Mouse (Mus musculus): ENCODE data around the gene Polr2g. TPM values are rescaled to one million over a fixed set of nuclear protein-coding genes. Genes with fewer than 3 reads are reported as not detected.
"Not testable (repeated sequence)": the region's sequence is repeated elsewhere in the genome, so short reads cannot be mapped to it uniquely, and the experiment has no call there.

Polr2g gene
- total RNA-seq (2021): 100 to 1,000 TPM; 102 to 107 TPM

- peak; percentile 86 to 89 for DNase-seq (ENCODE audit: low spot score in 2 of 2)
- intact Hi-C loops (cut with DNase I): no loop called here
These were observed at the start of gene Polr2g for GRCm38 (mm10) chr19:8798264-8798946. TSS of gene Polr2g (minus strand) at chr19:8798577.

DNA sequence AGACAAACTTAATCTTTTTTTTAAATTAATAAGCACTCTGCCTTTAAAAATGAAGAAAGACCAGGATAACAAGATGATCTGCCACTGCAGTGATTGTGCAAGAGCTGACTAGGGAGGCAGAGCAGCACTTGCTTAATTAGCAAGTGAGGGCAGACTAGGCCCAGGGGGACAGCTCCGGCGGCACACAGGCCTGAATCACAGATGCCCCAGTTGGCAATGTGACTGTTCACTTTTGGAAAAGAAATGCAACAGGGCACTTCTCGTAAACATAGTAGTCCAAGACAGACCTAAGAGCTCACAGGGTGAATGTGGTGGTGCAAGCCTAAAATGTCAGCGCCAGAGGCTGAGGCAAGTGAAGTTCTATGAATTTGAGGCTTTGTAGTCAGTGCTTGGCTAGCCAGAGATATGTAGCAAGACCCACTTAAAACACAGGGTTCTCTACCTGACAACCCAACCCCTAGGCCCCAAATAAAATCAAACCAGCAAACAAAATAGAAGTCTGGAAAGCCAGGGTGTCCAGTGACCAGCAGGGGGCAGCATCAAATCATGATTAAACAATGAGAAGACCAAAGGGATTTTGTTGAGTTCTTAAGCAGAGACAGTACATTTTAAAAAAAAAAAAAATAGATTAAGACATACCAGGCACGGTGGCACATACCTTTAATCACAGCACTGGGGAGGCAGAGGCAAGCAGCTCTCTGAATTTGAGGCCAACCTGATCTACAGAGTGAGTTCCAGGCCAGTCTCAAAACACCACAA is 46.2 kb upstream of the Polr2g start:
- peak; percentile 62 to 75 for DNase-seq (ENCODE audit: low spot score in 2 of 2)
- intact Hi-C loops (cut with DNase I): loop anchor here (5.0 kb wide), 1 partner anchor 53 kb away; the partner anchor contains the start of gene Ganab

GRCm38 (mm10) chr19:8842961-8843360 is 44.6 kb upstream of the Polr2g start:
- no peak for DNase-seq (ENCODE audit: low spot score in 2 of 2)
- intact Hi-C loops (cut with DNase I): loop anchor here (5.0 kb wide), 1 partner anchor 54 kb away; the partner anchor contains the start of gene Ganab

- intact Hi-C loops (cut with DNase I): loop anchor here (5.0 kb wide), 1 partner anchor 56 kb away; the partner anchor contains the start of gene Ganab
- no peak for DNase-seq (ENCODE audit: low spot score in 2 of 2)
These were observed 42.6 kb upstream of the Polr2g start for GRCm38 (mm10) chr19:8841012-8841411.

DNA sequence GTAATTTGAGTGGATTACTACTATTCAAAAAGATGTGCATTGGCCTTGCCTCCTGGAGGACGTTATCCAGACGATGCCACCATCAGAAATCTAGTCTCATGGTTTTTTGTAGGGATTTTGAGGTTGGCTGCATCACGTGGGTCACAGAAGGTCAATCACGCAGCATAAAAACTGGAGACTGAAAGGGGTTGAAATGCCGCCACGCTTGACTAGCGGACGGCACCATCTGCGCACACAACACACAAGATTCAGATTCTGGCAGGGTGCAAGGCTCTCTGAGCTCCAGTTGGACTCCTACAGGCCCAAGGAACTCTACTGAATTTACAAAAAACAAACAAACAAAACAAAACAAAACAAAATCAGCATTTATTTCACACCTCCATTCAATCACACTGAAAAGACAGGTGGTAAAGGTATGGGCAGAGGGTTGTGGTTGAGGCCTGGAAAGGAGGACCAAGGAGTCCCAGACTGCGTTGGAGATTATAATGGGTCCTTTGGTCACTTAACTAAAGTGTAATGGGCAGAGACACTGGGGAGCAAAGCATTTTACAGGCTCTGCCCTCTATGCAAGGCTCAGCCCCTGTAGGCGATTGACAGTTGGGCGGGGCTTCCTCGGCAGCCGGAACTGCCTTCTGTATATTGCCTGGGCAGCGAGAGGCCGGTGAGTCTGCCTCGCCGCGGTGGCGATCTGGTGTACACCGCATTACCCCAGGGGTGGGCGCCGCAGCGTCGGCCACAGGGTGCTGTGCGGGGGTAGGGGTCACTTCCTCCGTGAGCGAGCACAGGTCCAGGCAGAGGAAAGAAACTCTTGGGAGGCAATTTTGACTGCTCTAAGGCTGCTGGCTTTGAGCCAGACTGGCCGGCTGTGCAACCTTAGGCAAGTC is 41.8 kb upstream of the Polr2g start:
- DNase-seq (ENCODE audit: low spot score in 2 of 2): peak; percentile 79
- intact Hi-C loops (cut with DNase I): loop anchor here (2.0 to 5.0 kb wide), 3 partner anchors 19 to 112 kb away; partner anchors contain the start of genes Ganab, Hnrnpul2 and Tut1

GRCm38 (mm10) chr19:8839103-8839907 is 40.9 kb upstream of the Polr2g start, which contains the start of gene Gng3:
TSS of gene Gng3 (minus strand) at chr19:8839194.
- intact Hi-C loops (cut with DNase I): loop anchor here (2.0 to 5.0 kb wide), 2 partner anchors 19 to 113 kb away; partner anchors contain the start of genes Hnrnpul2 and Tut1
- DNase-seq (ENCODE audit: low spot score in 2 of 2): peak; percentile 85 to 87

DNA sequence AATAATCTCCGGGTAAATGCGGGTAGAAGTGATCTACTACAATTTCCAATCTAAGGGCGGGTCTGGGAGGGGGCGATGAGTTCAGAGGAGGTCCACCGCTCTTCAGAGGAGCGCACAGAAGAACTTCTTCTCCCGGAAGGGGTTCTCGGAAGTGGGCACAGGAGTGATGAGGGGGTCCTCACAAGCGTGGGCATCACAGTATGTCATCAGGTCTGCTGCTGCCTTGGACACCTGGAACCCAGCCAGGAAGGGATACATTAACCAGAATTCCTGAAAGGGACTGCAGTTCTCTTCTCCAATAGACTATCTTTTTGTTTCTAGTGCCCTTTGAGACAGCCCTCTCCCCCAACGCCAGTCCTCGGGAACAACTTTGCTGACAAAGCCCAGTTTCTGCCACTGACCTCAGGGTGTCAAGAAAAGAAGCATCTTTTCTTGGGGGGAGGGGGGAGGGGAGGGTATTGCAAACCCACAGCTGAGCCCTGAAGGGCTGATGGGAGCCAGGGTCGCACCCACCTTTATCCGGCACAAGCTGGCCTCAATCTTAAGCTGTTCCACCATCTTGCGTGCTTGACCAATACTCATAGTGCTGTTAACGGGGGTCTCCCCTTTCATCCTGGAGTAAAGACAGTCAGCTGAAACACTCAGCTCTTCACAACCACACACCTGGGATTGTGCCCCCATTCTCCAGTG is 39.8 kb upstream of the Polr2g start:
- peak in 1 of 2 experiments; percentile 39 for DNase-seq (ENCODE audit: low spot score in 2 of 2)
- intact Hi-C loops (cut with DNase I): loop anchor here (2.0 to 5.0 kb wide), 2 partner anchors 17 to 114 kb away; partner anchors contain the start of genes Hnrnpul2 and Tut1

DNA sequence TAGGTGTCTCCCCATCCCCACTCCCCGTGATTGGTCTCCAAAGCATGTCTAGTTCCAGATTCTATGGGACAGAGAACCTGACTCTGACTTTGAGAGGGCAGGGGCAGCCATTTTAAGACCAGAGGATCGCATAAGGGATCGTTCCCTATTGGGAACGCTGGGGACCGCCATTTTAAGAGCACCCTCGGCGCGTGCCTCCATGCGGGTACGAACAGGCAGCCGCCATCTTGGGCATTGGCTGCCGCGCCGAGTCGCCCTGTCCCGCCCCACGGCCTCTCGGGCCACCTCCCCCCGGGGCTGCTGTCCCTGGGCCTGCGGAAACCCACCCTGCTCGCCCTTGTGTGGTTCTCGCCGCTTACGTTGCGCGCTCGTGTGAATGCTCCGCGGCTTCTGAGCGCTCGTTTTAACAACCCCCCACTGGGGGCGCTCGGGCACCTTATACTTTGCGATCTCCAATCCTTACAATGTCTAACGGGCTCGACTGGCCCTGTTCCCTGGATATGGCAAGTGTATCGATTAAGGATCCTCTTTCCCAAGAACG is 38.9 kb upstream of the Polr2g start, which contains the start of gene Bscl2:
TSS of gene Bscl2 (plus strand) at position 217 of the 541 bp plus-strand sequence.
- peak; percentile 81 to 87 for DNase-seq (ENCODE audit: low spot score in 2 of 2)
- intact Hi-C loops (cut with DNase I): loop anchor here (5.0 kb wide), 1 partner anchor 115 kb away; the partner anchor contains the start of gene Tut1

DNA sequence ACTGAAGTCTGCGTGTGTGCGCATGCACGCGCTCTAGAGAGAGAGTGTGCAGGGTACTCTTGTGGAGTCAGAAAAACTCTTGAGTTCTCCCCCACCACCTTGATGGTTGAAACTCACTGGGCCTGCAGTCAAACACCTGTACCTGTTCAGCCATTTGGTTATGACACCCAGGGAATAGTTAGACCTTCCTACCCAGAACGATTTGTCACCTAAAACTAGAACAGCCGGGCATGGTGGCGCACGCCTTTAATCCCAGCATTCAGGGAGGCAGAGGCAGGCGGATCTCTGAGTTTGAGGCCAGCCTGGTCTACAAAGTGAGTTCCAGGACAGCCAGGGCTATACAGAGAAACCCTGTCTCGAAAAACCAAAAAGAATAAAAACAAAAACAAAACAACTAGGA is 38.0 kb upstream of the Polr2g start:
- not testable (repeated sequence) for DNase-seq (ENCODE audit: low spot score in 2 of 2)
- intact Hi-C loops (cut with DNase I): loop anchor here (5.0 kb wide), 1 partner anchor 116 kb away; the partner anchor contains the start of gene Tut1

DNA sequence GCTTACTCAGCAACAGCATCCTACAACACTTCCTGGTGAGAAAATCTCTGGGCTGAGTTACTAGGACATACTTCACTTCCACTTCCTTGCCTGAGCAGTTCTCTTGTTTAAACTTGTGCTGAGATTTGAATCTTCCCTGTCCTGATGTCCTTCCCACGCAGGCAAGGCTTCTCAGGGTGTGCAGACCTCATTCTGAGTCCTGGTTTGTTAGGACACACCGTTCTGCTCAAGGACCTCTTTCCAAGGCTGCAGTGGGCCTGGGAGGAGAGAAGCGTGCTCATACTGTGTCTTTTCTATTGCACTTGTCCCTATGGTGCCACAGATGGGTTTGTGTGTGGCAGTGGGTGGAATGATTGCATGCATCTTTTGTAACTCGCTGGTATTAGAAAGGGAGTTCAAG is 34.6 kb upstream of the Polr2g start:
- intact Hi-C loops (cut with DNase I): no loop called here
- DNase-seq (ENCODE audit: low spot score in 2 of 2): no peak

- intact Hi-C loops (cut with DNase I): no loop called here
These were observed 32.9 kb upstream of the Polr2g start for GRCm38 (mm10) chr19:8831262-8831661.

DNA sequence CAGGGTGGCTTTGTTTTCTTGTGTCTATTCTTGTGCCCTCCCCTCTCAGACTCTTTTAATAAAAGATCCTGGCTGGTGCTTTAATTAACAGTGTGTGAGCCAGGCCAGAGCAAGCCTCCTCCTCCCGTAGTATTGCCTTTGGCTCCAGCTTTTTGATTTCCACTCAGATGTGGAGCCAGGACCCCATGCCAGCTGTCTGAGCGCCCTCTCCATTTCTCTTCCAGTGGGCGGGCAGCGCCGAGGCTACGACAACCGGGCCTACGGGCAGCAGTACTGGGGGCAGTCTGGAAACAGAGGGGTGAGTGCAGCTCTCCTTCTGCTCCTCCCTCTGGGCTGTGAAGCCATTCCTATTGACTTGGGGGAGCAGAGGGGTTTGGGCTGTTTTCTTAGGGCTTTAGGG is 32.3 kb upstream of the Polr2g start:
- intact Hi-C loops (cut with DNase I): no loop called here
- no peak for DNase-seq (ENCODE audit: low spot score in 2 of 2)

More at GRCm38 (mm10) chr19:8831262-8831661, 32.9 kb upstream of the Polr2g start:
- no peak for DNase-seq (ENCODE audit: low spot score in 2 of 2)

DNA sequence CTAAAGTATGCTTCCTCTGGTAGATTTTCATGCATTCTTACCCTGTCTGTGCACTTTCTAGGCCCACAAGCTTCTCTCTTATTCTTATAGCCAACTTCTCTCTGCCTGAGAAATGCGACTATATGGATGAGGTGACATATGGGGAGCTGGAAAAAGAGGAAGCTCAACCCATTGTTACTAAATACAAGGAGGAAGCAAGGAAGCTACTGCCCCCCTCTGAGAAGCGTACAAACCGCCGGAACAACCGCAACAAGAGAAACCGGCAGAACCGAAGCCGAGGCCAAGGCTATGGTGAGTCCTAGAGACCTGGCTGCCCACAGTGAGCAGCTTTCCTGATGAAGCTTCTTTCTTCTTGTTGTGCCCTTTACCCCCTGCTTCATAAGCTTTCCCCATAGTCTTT is 31.3 kb upstream of the Polr2g start, which contains the start of gene AC129217.1:
TSS of gene AC129217.1 (plus strand) at position 114 of the 400 bp plus-strand sequence.
- no peak for DNase-seq (ENCODE audit: low spot score in 2 of 2)
- intact Hi-C loops (cut with DNase I): no loop called here

DNA sequence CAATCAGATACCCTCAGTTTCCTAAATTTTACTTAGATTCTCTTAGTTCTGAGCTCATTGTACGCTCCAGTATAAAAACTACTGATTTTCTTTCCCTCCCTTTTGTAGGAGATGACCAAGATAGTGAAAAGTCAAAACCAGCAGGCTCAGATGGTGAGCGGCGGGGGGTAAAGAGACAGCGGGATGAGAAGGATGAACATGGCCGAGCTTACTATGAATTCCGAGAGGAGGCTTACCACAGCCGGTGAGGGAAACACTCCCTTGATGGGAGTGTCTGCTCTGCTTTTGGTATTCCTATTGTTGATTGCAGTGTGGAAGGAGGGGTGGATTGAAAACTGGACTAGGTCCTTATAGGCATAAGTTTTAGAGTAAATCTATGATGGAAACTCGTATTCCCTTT is 24.3 kb upstream of the Polr2g start:
- no peak for DNase-seq (ENCODE audit: low spot score in 2 of 2)
- intact Hi-C loops (cut with DNase I): loop anchor here (5.0 kb wide), 1 partner anchor 50 kb away; the partner anchor contains the start of genes Tmem179b and Tmem223

- intact Hi-C loops (cut with DNase I): loop anchor here (2.0 to 5.0 kb wide), 2 partner anchors 18 to 49 kb away; partner anchors contain the start of genes Gng3, Tmem179b and Tmem223
- DNase-seq (ENCODE audit: low spot score in 2 of 2): no peak
These were observed 22.8 kb upstream of the Polr2g start for GRCm38 (mm10) chr19:8821146-8821545.

DNA sequence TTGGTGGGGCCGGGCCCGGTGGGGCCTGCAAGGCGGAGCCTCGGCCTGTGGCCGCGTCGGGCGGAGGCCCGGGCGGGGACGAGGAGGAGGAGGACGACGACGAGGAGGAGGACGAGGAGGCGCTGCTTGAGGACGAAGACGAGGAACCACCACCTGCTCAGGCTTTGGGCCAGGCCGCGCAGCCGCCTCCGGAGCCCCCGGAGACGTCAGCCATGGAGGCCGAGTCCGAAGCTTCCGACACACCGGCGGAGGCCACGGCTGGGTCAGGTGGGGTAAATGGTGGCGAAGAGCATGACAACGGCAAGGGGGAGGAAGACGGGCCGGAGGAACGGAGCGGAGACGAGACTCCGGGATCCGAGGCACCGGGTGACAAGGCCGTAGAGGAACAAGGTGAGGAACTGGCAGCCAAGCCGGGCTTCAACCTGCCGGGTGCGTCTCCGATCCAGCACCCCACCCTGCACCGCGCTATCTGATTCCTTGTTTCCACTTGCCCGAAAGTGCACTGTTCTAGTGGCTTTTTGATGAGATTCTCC is 22.1 kb upstream of the Polr2g start:
- intact Hi-C loops (cut with DNase I): loop anchor here (2.0 to 5.0 kb wide), 2 partner anchors 18 to 48 kb away; partner anchors contain the start of genes Gng3, Tmem179b and Tmem223
- DNase-seq (ENCODE audit: low spot score in 2 of 2): no peak

Data from left cerebral cortex, postnatal 36 days (tissue).